Mouse (Mus musculus) forebrain, embryonic 16.5 days (tissue): Measurements from ENCODE around the gene Fam19a2. TPM values are rescaled to one million over a fixed set of nuclear protein-coding genes. Genes with fewer than 3 reads are reported as not detected.

Experiments used
- ATAC-seq: fragments of 200-750 bp; cut with Nextera tagmentation; 2 replicates; pipeline ENCODE4 v1.8.0; 2017; ENCODE audit warnings: mild to moderate bottlenecking, moderate library complexity
- H3K27ac ChIP-seq: fragments of 300-500 bp; sonication (generic); 2 replicates; pipeline ENCODE4 v1.5.1; 2014; ENCODE audit warnings: low read length, control low read depth
- H3K27me3 ChIP-seq: fragments of 300-500 bp; sonication (generic); replicated peaks from 2 replicates; pipeline ENCODE4 v1.6.1; 2014; ENCODE audit warnings: low read length; ENCODE audit not compliant: control insufficient read depth, insufficient read depth
- H3K36me3 ChIP-seq: fragments of 300-500 bp; sonication (generic); 2 replicates; pipeline ENCODE4 v1.6.1; 2014; ENCODE audit not compliant: control insufficient read depth, insufficient read depth
- H3K4me1 ChIP-seq: fragments of 300-500 bp; sonication (generic); replicated peaks from 2 replicates; pipeline ENCODE4 v1.6.1; 2014; ENCODE audit warnings: low read length; ENCODE audit not compliant: control insufficient read depth, insufficient read depth
- H3K4me2 ChIP-seq: fragments of 300-500 bp; sonication (generic); 2 replicates; pipeline ENCODE4 v1.6.1; 2014; ENCODE audit warnings: mild to moderate bottlenecking, low read length, control low read depth
- H3K4me3 ChIP-seq: fragments of 300-500 bp; sonication (generic); replicated peaks from 2 replicates; pipeline ENCODE4 v1.5.1; 2014; ENCODE audit warnings: mild to moderate bottlenecking, low read length, control low read depth
- H3K9ac ChIP-seq: fragments of 300-500 bp; sonication (generic); replicated peaks from 2 replicates; pipeline ENCODE4 v1.6.1; 2014; ENCODE audit warnings: low read depth, low read length, control low read depth
- H3K9me3 ChIP-seq: fragments of 300-500 bp; sonication (generic); 2 replicates; pipeline ENCODE4 v1.6.1; 2016; ENCODE audit warnings: low read length; ENCODE audit not compliant: control insufficient read depth
- WGBS: fragments of 180-500 bp; shearing (Covaris S2); extraction: QIAGEN DNeasy Blood & Tissue Kit; methylation state at CpG from one replicate; pipeline ENCODE4 v1.1.7; 2014; 5-methylcytosine and 5-hydroxymethylcytosine counted together
- polyA plus RNA-seq: library from polyadenylated mRNA; unstranded; fragments of >200 nt; fragmentation: Nextera tagmentation; extraction: Ambion mirVana; gene quantifications from 2 replicates; pipeline ENCODE4 v1.2.1, GENCODE M21; 2015

The Fam19a2 gene
- polyA plus RNA-seq, 1 experiment from 2014 or later = 44.6 TPM

GRCm38 (mm10) chr10:123637496-123637895 lies 373.7 kb downstream of the Fam19a2 start:
- no peak overlapping the region for H3K4me2 ChIP-seq
- no peak overlapping the region for H3K27ac ChIP-seq
- no peaks in the 10 kb centered on the region for H3K9me3 ChIP-seq
- no peak for ATAC-seq
- H3K27me3 ChIP-seq = no peaks in the 10 kb centered on the region
- no peaks in the 10 kb centered on the region for H3K4me1 ChIP-seq
- H3K9ac ChIP-seq = no peak overlapping the region
- no peak overlapping the region for H3K4me3 ChIP-seq
- no peaks in the 10 kb centered on the region for H3K36me3 ChIP-seq

DNA sequence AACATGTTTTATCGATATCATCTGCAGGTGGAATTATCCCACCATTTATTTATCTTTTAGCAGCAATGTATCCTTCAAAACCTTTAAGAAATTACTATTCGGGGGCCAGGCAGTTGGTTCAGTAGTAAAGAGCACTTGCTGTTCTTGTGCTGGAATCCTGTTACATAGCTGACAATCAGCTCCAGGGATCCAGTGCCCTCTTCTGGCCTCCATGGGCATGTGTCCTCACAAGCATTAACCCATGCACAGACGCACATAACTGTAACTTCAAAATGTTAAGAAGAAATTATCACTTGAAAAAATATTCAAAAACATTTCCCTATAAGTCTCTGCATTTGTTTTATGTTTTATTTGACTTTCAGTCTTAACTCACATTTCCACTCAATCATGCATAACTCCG lies 381.8 kb downstream of the Fam19a2 start:
- H3K4me1 ChIP-seq = no peaks in the 10 kb centered on the region
- no peak overlapping the region for H3K4me2 ChIP-seq
- H3K9me3 ChIP-seq = no peaks in the 10 kb centered on the region
- no peak overlapping the region for H3K4me3 ChIP-seq
- no peaks in the 10 kb centered on the region for H3K36me3 ChIP-seq
- H3K27ac ChIP-seq = no peak overlapping the region
- no peak overlapping the region for H3K9ac ChIP-seq
- 94% methylated on average over 4 of the region's 4 CpGs for WGBS
- H3K27me3 ChIP-seq = no peaks in the 10 kb centered on the region
- ATAC-seq = no peak

DNA sequence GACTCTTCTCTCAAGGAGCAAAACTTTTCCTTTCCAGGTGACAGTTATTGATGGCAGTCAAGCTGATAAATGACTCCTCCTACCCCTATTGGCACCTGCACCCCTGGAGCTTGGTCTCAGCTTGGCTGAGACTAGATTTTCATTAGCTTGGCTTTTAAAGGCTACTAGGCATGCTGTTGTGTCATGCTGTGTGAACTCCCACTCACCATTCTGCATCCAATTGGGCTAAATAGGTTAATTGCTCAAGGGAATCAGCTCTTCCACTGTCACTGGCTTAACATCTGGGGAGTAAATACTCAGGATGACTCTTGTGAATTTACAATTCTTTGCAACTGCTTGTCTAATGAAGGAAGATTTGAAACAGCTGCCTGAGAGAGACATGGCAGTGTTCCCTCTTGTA lies 407.4 kb downstream of the Fam19a2 start:
- Histone ChIP-seq H3K27ac (no peak overlapping the region), H3K9ac (no peak overlapping the region), H3K4me3 (no peak overlapping the region), H3K4me1 (no peaks in the 10 kb centered on the region), H3K36me3 (no peaks in the 10 kb centered on the region), H3K27me3 (no peaks in the 10 kb centered on the region), H3K4me2 (no peak overlapping the region), H3K9me3 (no peaks in the 10 kb centered on the region)
- no peak for ATAC-seq

DNA sequence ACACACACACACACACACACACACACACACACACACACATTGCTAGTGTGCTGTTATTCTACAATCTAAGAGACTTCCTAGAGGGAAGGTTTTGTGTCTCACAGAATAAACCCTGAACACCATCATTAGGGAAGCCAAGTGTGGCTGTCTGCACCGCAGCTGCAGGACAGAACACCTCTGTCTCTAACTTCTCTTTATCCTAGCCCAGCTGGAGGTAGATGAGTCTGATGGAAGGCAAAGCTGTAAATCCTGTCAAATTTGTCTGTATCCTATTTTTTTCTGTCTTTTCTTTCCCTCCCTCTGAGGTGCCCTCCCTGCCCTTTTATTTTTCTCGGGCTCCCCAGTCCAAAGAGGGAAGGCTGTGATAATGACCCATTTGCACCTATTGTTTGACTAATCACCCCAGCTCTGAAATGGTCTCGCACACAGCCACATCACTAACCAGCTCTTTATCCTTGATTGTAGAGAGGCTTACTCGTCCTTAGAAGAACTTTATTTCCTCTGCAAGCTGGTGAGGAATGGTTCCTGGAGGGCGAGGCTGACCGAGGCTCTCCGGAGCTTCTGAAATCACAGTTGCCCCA lies 414.6 kb downstream of the Fam19a2 start:
- H3K4me1 ChIP-seq = no peaks in the 10 kb centered on the region
- H3K9ac ChIP-seq = no peak overlapping the region
- WGBS = 4% methylated on average over 7 of the region's 7 CpGs
- no peak overlapping the region for H3K27ac ChIP-seq
- H3K9me3 ChIP-seq = no peaks in the 10 kb centered on the region
- H3K4me3 ChIP-seq = no peak overlapping the region
- no peaks in the 10 kb centered on the region for H3K27me3 ChIP-seq
- H3K4me2 ChIP-seq = no peak overlapping the region
- H3K36me3 ChIP-seq = no peaks in the 10 kb centered on the region
- no peak; the same call in 1 of the 2 replicates for ATAC-seq

- no peak overlapping the region for H3K4me3 ChIP-seq
- no peak overlapping the region for H3K27ac ChIP-seq
- no peaks in the 10 kb centered on the region for H3K4me1 ChIP-seq
- H3K9me3 ChIP-seq = no peaks in the 10 kb centered on the region
- H3K27me3 ChIP-seq = no peaks in the 10 kb centered on the region
- ATAC-seq = no peak
- H3K36me3 ChIP-seq = no peaks in the 10 kb centered on the region
- WGBS = 77% methylated on average over 9 of the region's 9 CpGs
- H3K9ac ChIP-seq = no peak overlapping the region
- no peak overlapping the region for H3K4me2 ChIP-seq
These were observed 419.0 kb downstream of the Fam19a2 start for GRCm38 (mm10) chr10:123682718-123683255.

- 18% methylated on average over 8 of the region's 8 CpGs for WGBS
- no peak overlapping the region for H3K4me2 ChIP-seq
- H3K4me1 ChIP-seq = no peaks in the 10 kb centered on the region
- no peaks in the 10 kb centered on the region for H3K9me3 ChIP-seq
- no peak overlapping the region for H3K4me3 ChIP-seq
- no peaks in the 10 kb centered on the region for H3K36me3 ChIP-seq
- ATAC-seq = no peak; the same call in 1 of the 2 replicates
- H3K9ac ChIP-seq = no peak overlapping the region
- H3K27ac ChIP-seq = no peak overlapping the region
- H3K27me3 ChIP-seq = no peaks in the 10 kb centered on the region
These were observed 428.6 kb downstream of the Fam19a2 start for GRCm38 (mm10) chr10:123692186-123692925.

- no peak overlapping the region for H3K4me2 ChIP-seq
- H3K4me3 ChIP-seq = no peak overlapping the region
- no peaks in the 10 kb centered on the region for H3K4me1 ChIP-seq
- WGBS = 57% methylated on average over 4 of the region's 4 CpGs
- H3K9ac ChIP-seq = no peak overlapping the region
- no peaks in the 10 kb centered on the region for H3K36me3 ChIP-seq
- no peak overlapping the region for H3K27ac ChIP-seq
- H3K9me3 ChIP-seq = no peaks in the 10 kb centered on the region
- ATAC-seq = no peak
- no peaks in the 10 kb centered on the region for H3K27me3 ChIP-seq
These were observed 429.1 kb downstream of the Fam19a2 start for GRCm38 (mm10) chr10:123692926-123693224.

DNA sequence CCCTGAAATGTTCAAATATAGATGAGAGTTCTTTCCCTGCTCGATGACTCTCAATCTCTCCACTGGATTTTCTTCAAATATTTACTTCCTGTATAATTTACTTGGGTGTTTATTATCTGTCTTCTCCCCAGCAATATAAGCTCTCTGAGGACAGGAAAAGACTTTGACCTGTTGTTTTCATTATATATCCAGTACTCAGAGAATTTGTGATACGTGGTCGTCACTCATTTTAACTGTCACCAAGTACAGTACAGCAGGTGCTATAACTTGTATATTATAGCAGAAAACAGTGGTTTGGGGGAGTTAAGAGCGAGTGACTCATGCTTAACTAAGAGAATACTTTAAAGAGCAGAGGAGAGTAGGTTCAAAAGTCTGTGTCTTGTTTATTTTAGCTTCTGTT lies 438.8 kb downstream of the Fam19a2 start:
- Histone ChIP-seq H3K4me2 (no peak overlapping the region), H3K4me3 (no peak overlapping the region), H3K9ac (no peak overlapping the region), H3K9me3 (no peaks in the 10 kb centered on the region), H3K36me3 (no peaks in the 10 kb centered on the region), H3K27me3 (no peaks in the 10 kb centered on the region), H3K4me1 (no peaks in the 10 kb centered on the region), H3K27ac (no peak overlapping the region)
- ATAC-seq = no peak
- WGBS = 83% methylated on average over 4 of the region's 4 CpGs

GRCm38 (mm10) chr10:123707026-123707425 lies 443.2 kb downstream of the Fam19a2 start:
- no peak overlapping the region for H3K27ac ChIP-seq
- H3K4me3 ChIP-seq = no peak overlapping the region
- H3K27me3 ChIP-seq = no peaks in the 10 kb centered on the region
- H3K36me3 ChIP-seq = no peaks in the 10 kb centered on the region
- H3K4me2 ChIP-seq = no peak overlapping the region
- no peak overlapping the region for H3K9ac ChIP-seq
- WGBS = 94% methylated on average over 3 of the region's 3 CpGs
- ATAC-seq = no peak
- H3K9me3 ChIP-seq = no peaks in the 10 kb centered on the region
- H3K4me1 ChIP-seq = 0 out of 2 replicates have a peak, but pooled peaks cover 2% of the 10 kb centered on the region
